12 mouse cellular contexts compared by ENCODE assay signal in genomic region chr12:86787020-86787553, GRCm38 (mm10). TPM values are rescaled to one million over a fixed set of nuclear protein-coding genes. Genes with fewer than 3 reads are reported as not detected.
DNase-seq lines count a peak whose midpoint lies in the region; ATAC-seq and TF ChIP-seq lines count a peak whose summit lies in the region.
"Had no signal": no experiment of that assay in that cellular context is flagged by ENCODE, and none has a peak within 500 bp of the region (broad histone marks: within the 10 kb centered on the region; RNA-seq: fewer than 3 reads in every experiment).

No protein-coding gene starts in this region.

- intact Hi-C loops in gastrocnemius, adult 2 months (cut with DNase I), result no loop called here
- intact Hi-C loops in left cerebral cortex, adult 2 months (cut with DNase I), result no loop called here

- no peak overlapping the region for H3K4me2 ChIP-seq in hindbrain, embryonic 13.5 days
- no peak overlapping the region for H3K4me2 ChIP-seq in neural tube, embryonic 13.5 days

- no peak overlapping the region for H3K9ac ChIP-seq in hindbrain, embryonic 13.5 days
- no peak overlapping the region for H3K9ac ChIP-seq in neural tube, embryonic 13.5 days
- H3K9ac ChIP-seq: liver, embryonic 14.5 days had no signal

- H3K27me3 ChIP-seq in hindbrain, embryonic 13.5 days, result peaks cover 18% of the 10 kb centered on the region
- peaks cover 24% of the 10 kb centered on the region for H3K27me3 ChIP-seq in neural tube, embryonic 13.5 days

- H3K9me3 ChIP-seq in hindbrain, embryonic 13.5 days, result no peaks in the 10 kb centered on the region
- no peaks in the 10 kb centered on the region for H3K9me3 ChIP-seq in neural tube, embryonic 13.5 days

- H3K4me3 ChIP-seq in gastrocnemius, adult 2 months, result no peak overlapping the region
- no peak overlapping the region for H3K4me3 ChIP-seq in hindbrain, embryonic 13.5 days
- H3K4me3 ChIP-seq in neural tube, embryonic 13.5 days, result no peak overlapping the region
- no peak overlapping the region for H3K4me3 ChIP-seq in left cerebral cortex, adult 2 months

- DNase-seq in gastrocnemius, adult 2 months, result no peak
- DNase-seq in gastrocnemius, postnatal 10 days, result no peak
- peak; percentile 84 for DNase-seq in brain, adult 2 months (ENCODE audit: low read depth, low spot score)
- no peak for DNase-seq in layer of hippocampus, adult 18-20 months (ENCODE audit: low spot score in 2 of 2)
- no peak for DNase-seq in lung, postnatal 4 days
- DNase-seq in left cerebral cortex, adult 2 months (ENCODE audit: extremely low spot score in 1 of 2, low spot score in 2 of 2), result no peak
- DNase-seq: cerebellum, adult 18-20 months had no signal

- H3K27ac ChIP-seq in gastrocnemius, adult 2 months, result peak overlapping the region; percentile 24; the same call in 1 of the 2 replicates
- peak overlapping the region; percentile 60 for H3K27ac ChIP-seq in hindbrain, embryonic 13.5 days
- H3K27ac ChIP-seq in neural tube, embryonic 13.5 days (replicated peaks), result peak overlapping the region; percentile 69
- no peak overlapping the region for H3K27ac ChIP-seq in left cerebral cortex, adult 2 months
- H3K27ac ChIP-seq: liver, embryonic 14.5 days had no signal

- 17% methylated on average over 4 of the region's 4 CpGs for WGBS in hindbrain, embryonic 13.5 days
- WGBS in neural tube, embryonic 13.5 days, result 17% methylated on average over 4 of the region's 4 CpGs

- H3K36me3 ChIP-seq in hindbrain, embryonic 13.5 days, result no peaks in the 10 kb centered on the region
- no peaks in the 10 kb centered on the region for H3K36me3 ChIP-seq in neural tube, embryonic 13.5 days

- peaks cover 35% of the 10 kb centered on the region for H3K4me1 ChIP-seq in hindbrain, embryonic 13.5 days (replicated peaks)
- H3K4me1 ChIP-seq in neural tube, embryonic 13.5 days (replicated peaks), result peaks cover 26% of the 10 kb centered on the region

- no peak for TF ChIP-seq CTCF in gastrocnemius, adult 2 months (IDR thresholded peaks at IDR 0.05)
- no peak for TF ChIP-seq CTCF in left cerebral cortex, adult 2 months (IDR thresholded peaks at IDR 0.05)

- ATAC-seq in hindbrain, embryonic 13.5 days (ENCODE audit: low FRiP score), result peak; percentile 55
- peak; percentile 66 for ATAC-seq in neural tube, embryonic 13.5 days (ENCODE audit: low read depth)
- ATAC-seq: CD4-positive, CD25-positive, alpha-beta regulatory T cell, adult 4 months had no signal

RNA-seq across cellular contexts. Expression of gene Lrrc74a, which starts 52.9 kb away (rescaled TPM):
- total RNA-seq in gastrocnemius, adult 2 months (2021), result not detected
- total RNA-seq in gastrocnemius, postnatal 10 days (2021), result not detected
- polyA plus RNA-seq in hindbrain, embryonic 13.5 days (2015; fragmentation: Nextera tagmentation; extraction: Ambion mirVana), result not detected in 2 replicates
- polyA plus RNA-seq in neural tube, embryonic 13.5 days (2015; fragmentation: Nextera tagmentation; extraction: Ambion mirVana), result not detected in 2 replicates
- total RNA-seq in layer of hippocampus, adult 18-20 months (2021), result not detected
- not detected for total RNA-seq in left cerebral cortex, adult 2 months (2021)
- total RNA-seq: hematopoietic stem cell, adult 5-6 weeks had no signal
- polyA plus RNA-seq: CD4-positive, CD25-positive, alpha-beta regulatory T cell, adult 4 months; liver, embryonic 14.5 days had no signal
